8 mouse cellular contexts compared by ENCODE assay signal in genomic region chr6:87589718-87590393, GRCm38 (mm10). TPM values are rescaled to one million over a fixed set of nuclear protein-coding genes. Genes with fewer than 3 reads are reported as not detected.
DNase-seq lines count a peak whose midpoint lies in the region; ATAC-seq and TF ChIP-seq lines count a peak whose summit lies in the region.

No protein-coding gene starts in this region.

- H3K9me3 ChIP-seq in lung, embryonic 16.5 days (ENCODE audit: control insufficient read depth, low read length), result no peaks in the 10 kb centered on the region
- no peaks in the 10 kb centered on the region for H3K9me3 ChIP-seq in forebrain, embryonic 16.5 days (ENCODE audit: control insufficient read depth, low read length)
- no peaks in the 10 kb centered on the region for H3K9me3 ChIP-seq in liver, embryonic 16.5 days (replicated peaks; ENCODE audit: control insufficient read depth, low read length)
- no peaks in the 10 kb centered on the region for H3K9me3 ChIP-seq in stomach, postnatal 0 days (ENCODE audit: control insufficient read depth, low read length)

- 16% methylated on average over 12 of the region's 12 CpGs for WGBS in lung, embryonic 16.5 days
- 17% methylated on average over 12 of the region's 12 CpGs for WGBS in lung, adult 2 months
- WGBS in forebrain, embryonic 16.5 days, result 9% methylated on average over 12 of the region's 12 CpGs
- 13% methylated on average over 12 of the region's 12 CpGs for WGBS in liver, embryonic 16.5 days (ENCODE audit: insufficient replicate concordance)
- 20% methylated on average over 12 of the region's 12 CpGs for WGBS in stomach, postnatal 0 days

- peak overlapping the region; percentile 72 for H3K9ac ChIP-seq in lung, embryonic 16.5 days (ENCODE audit: low read length)
- peak overlapping the region; percentile 65 for H3K9ac ChIP-seq in forebrain, embryonic 16.5 days (replicated peaks; ENCODE audit: low read depth, low read length)
- peak overlapping the region; percentile 79 for H3K9ac ChIP-seq in liver, embryonic 16.5 days (ENCODE audit: low read depth, low read length)
- peak overlapping the region; percentile 60 for H3K9ac ChIP-seq in stomach, postnatal 0 days (ENCODE audit: low read length)

- TF ChIP-seq EP300 in stomach, postnatal 0 days (optimal IDR thresholded peaks at IDR 0.05), result no peak

- no peak for DNase-seq in lung, adult 2 months
- DNase-seq in stomach, postnatal 0 days (ENCODE audit: low spot score), result no peak
- DNase-seq in right cerebral cortex, adult 2 months (ENCODE audit: low spot score in 2 of 2), result no peak
- DNase-seq in urinary bladder, adult 2 months (ENCODE audit: low spot score), result no peak

- no peak for TF ChIP-seq POLR2A in lung, adult 2 months (IDR thresholded peaks at IDR 0.05; ENCODE audit: borderline replicate concordance, extremely low read depth, low read depth, low read length)

- no peak for TF ChIP-seq CTCF in lung, adult 2 months (IDR thresholded peaks at IDR 0.05; ENCODE audit: insufficient read depth, low read length)
- TF ChIP-seq CTCF in stomach, postnatal 0 days (IDR thresholded peaks at IDR 0.05; ENCODE audit: low read depth), result no peak

- H3K4me3 ChIP-seq in lung, embryonic 16.5 days (ENCODE audit: low read length), result peak overlapping the region; percentile 60
- H3K4me3 ChIP-seq in lung, adult 2 months (replicated peaks; ENCODE audit: extremely low read depth, low read depth, low read length), result no peak overlapping the region
- H3K4me3 ChIP-seq in forebrain, embryonic 16.5 days (replicated peaks; ENCODE audit: low read length), result peak overlapping the region; percentile 67
- H3K4me3 ChIP-seq in liver, embryonic 16.5 days (ENCODE audit: low read depth, low read length), result peak overlapping the region; percentile 68
- peak overlapping the region; percentile 43 for H3K4me3 ChIP-seq in stomach, postnatal 0 days (ENCODE audit: low read depth, low read length)

- peak; percentile 45 for ATAC-seq in lung, embryonic 16.5 days (ENCODE audit: low read depth)
- peak; percentile 43; the same call in 1 of the 2 replicates for ATAC-seq in forebrain, embryonic 16.5 days
- ATAC-seq in liver, embryonic 16.5 days (ENCODE audit: low read depth), result peak; percentile 68
- ATAC-seq in stomach, postnatal 0 days (ENCODE audit: low FRiP score, low TSS enrichment), result no peak; the same call in 1 of the 2 replicates
- no peak for ATAC-seq in activated CD4-positive, CD25-positive, alpha-beta regulatory T cell, adult 4 months

- H3K27me3 ChIP-seq in lung, embryonic 16.5 days (ENCODE audit: control insufficient read depth, insufficient read depth, low read depth, low read length), result no peaks in the 10 kb centered on the region
- H3K27me3 ChIP-seq in forebrain, embryonic 16.5 days (replicated peaks; ENCODE audit: control insufficient read depth, insufficient read depth, low read length), result no peaks in the 10 kb centered on the region
- peaks cover 8% of the 10 kb centered on the region for H3K27me3 ChIP-seq in liver, embryonic 16.5 days (ENCODE audit: control insufficient read depth, insufficient read depth, low read depth, low read length)
- no peaks in the 10 kb centered on the region for H3K27me3 ChIP-seq in stomach, postnatal 0 days (ENCODE audit: control insufficient read depth, insufficient read depth, low read length)

- H3K4me1 ChIP-seq in lung, embryonic 16.5 days (replicated peaks; ENCODE audit: control insufficient read depth, insufficient read depth, low read length), result peaks cover 2% of the 10 kb centered on the region; the same call in 1 of the 2 replicates
- H3K4me1 ChIP-seq in lung, adult 2 months (ENCODE audit: control insufficient read depth, insufficient read depth, low read length), result peaks cover 7% of the 10 kb centered on the region; the same call in 1 of the 2 replicates
- H3K4me1 ChIP-seq in forebrain, embryonic 16.5 days (replicated peaks; ENCODE audit: control insufficient read depth, insufficient read depth, low read length), result peaks cover 18% of the 10 kb centered on the region
- H3K4me1 ChIP-seq in liver, embryonic 16.5 days (ENCODE audit: control insufficient read depth, low read depth, low read length), result peaks cover 37% of the 10 kb centered on the region
- peaks cover 3% of the 10 kb centered on the region; the same call in 1 of the 2 replicates for H3K4me1 ChIP-seq in stomach, postnatal 0 days (replicated peaks; ENCODE audit: control insufficient read depth, insufficient read depth)

- H3K4me2 ChIP-seq in lung, embryonic 16.5 days (ENCODE audit: low read depth, low read length), result peak overlapping the region; percentile 96
- H3K4me2 ChIP-seq in forebrain, embryonic 16.5 days (ENCODE audit: low read length), result peak overlapping the region; percentile 85
- H3K4me2 ChIP-seq in liver, embryonic 16.5 days (ENCODE audit: low read depth, low read length), result peak overlapping the region; percentile 89
- H3K4me2 ChIP-seq in stomach, postnatal 0 days (replicated peaks; ENCODE audit: low read depth), result peak overlapping the region; percentile 92

- no peak overlapping the region for H3K27ac ChIP-seq in lung, embryonic 16.5 days (ENCODE audit: low read length)
- H3K27ac ChIP-seq in forebrain, embryonic 16.5 days (ENCODE audit: low read length), result no peak overlapping the region
- peak overlapping the region; percentile 47 for H3K27ac ChIP-seq in liver, embryonic 16.5 days (ENCODE audit: low read length)
- no peak overlapping the region for H3K27ac ChIP-seq in stomach, postnatal 0 days (replicated peaks)

- H3K36me3 ChIP-seq in lung, embryonic 16.5 days (ENCODE audit: control insufficient read depth, insufficient read depth, low read length), result no peaks in the 10 kb centered on the region
- no peaks in the 10 kb centered on the region for H3K36me3 ChIP-seq in forebrain, embryonic 16.5 days (ENCODE audit: control insufficient read depth, insufficient read depth)
- 0 out of 2 replicates have a peak, but pooled peaks cover 3% of the 10 kb centered on the region for H3K36me3 ChIP-seq in liver, embryonic 16.5 days (ENCODE audit: control insufficient read depth, insufficient read depth)
- no peaks in the 10 kb centered on the region for H3K36me3 ChIP-seq in stomach, postnatal 0 days (ENCODE audit: control insufficient read depth, insufficient read depth, low read length)

RNA-seq across cellular contexts. Expression of gene Prokr1, which starts 0.7 kb away (rescaled TPM):
- 2.2 and 2.6 TPM in 2 replicates for polyA plus RNA-seq in lung, embryonic 16.5 days (2015; fragmentation: Nextera tagmentation; extraction: Ambion mirVana)
- 0.41 and 0.83 TPM in 2 replicates for polyA plus RNA-seq in lung, adult 2 months (2012; rRNA removed)
- 2.5 and 4.3 TPM in 2 replicates for polyA plus RNA-seq in forebrain, embryonic 16.5 days (2015; fragmentation: Nextera tagmentation; extraction: Ambion mirVana)
- 5.8 and 7.0 TPM in 2 replicates for polyA plus RNA-seq in liver, embryonic 16.5 days (2015; fragmentation: Nextera tagmentation; extraction: Ambion mirVana)
- polyA plus RNA-seq in stomach, postnatal 0 days (2015; fragmentation: Nextera tagmentation; extraction: Ambion mirVana), result 0.92 and 1.1 TPM in 2 replicates
- not detected for polyA plus RNA-seq in activated CD4-positive, CD25-positive, alpha-beta regulatory T cell, adult 4 months (2017; shearing (Covaris generic))
- 0.72 and 1.2 TPM in 2 replicates for polyA plus RNA-seq in urinary bladder, adult 2 months (2012; rRNA removed)

RNA-seq across cellular contexts. Expression of gene Arhgap25, which starts 56.8 kb away (rescaled TPM):
- polyA plus RNA-seq in lung, embryonic 16.5 days (2015; fragmentation: Nextera tagmentation; extraction: Ambion mirVana), result 8.9 and 9.4 TPM in 2 replicates
- polyA plus RNA-seq in lung, adult 2 months (2012; rRNA removed), result 4.5 and 6.6 TPM in 2 replicates
- polyA plus RNA-seq in forebrain, embryonic 16.5 days (2015; fragmentation: Nextera tagmentation; extraction: Ambion mirVana), result 2.2 and 2.7 TPM in 2 replicates
- 4.7 and 5.1 TPM in 2 replicates for polyA plus RNA-seq in liver, embryonic 16.5 days (2015; fragmentation: Nextera tagmentation; extraction: Ambion mirVana)
- polyA plus RNA-seq in stomach, postnatal 0 days (2015; fragmentation: Nextera tagmentation; extraction: Ambion mirVana), result 3.6 and 3.7 TPM in 2 replicates
- 10 to 100 TPM; 76.6 to 80.0 TPM for polyA plus RNA-seq in activated CD4-positive, CD25-positive, alpha-beta regulatory T cell, adult 4 months (2017; shearing (Covaris generic))
- polyA plus RNA-seq in urinary bladder, adult 2 months (2012; rRNA removed), result 2.3 and 2.7 TPM in 2 replicates

Comparison
In these comparisons a context has a peak if more than half of its experiments do, and no peak if none do; other contexts are left out.
1. ATAC-seq: peak in lung, embryonic 16.5 days (single experiment), forebrain, embryonic 16.5 days (single experiment) and liver, embryonic 16.5 days (single experiment); none in stomach, postnatal 0 days (single experiment) and activated CD4-positive, CD25-positive, alpha-beta regulatory T cell, adult 4 months (single experiment).
2. Peak in every context shown above with its lines, with median percentiles within 50 percentile points of each other: H3K4me2 ChIP-seq and H3K9ac ChIP-seq.